Mouse (Mus musculus) midbrain, embryonic 12.5 days (tissue): Measurements from ENCODE around the gene Lpin3. TPM values are rescaled to one million over a fixed set of nuclear protein-coding genes. Genes with fewer than 3 reads are reported as not detected.

Experiments used
- ATAC-seq: fragments of 200-750 bp; cut with Nextera tagmentation; 2 replicates; pipeline ENCODE4 v1.8.0; 2017; ENCODE audit warnings: low read depth, moderate TSS enrichment, moderate library complexity; ENCODE audit not compliant: low FRiP score
- H3K27ac ChIP-seq: fragments of 300-500 bp; sonication (generic); replicated peaks from 2 replicates; pipeline ENCODE4 v1.5.1; 2016; ENCODE audit warnings: mild to moderate bottlenecking
- H3K27me3 ChIP-seq: fragments of 300-500 bp; sonication (generic); 2 replicates; pipeline ENCODE4 v1.6.1; 2016; ENCODE audit warnings: mild to moderate bottlenecking
- H3K36me3 ChIP-seq: fragments of 300-500 bp; sonication (generic); 2 replicates; pipeline ENCODE4 v1.6.1; 2016
- H3K4me1 ChIP-seq: fragments of 300-500 bp; sonication (generic); 2 replicates; pipeline ENCODE4 v1.6.1; 2016
- H3K4me2 ChIP-seq: fragments of 300-500 bp; sonication (generic); replicated peaks from 2 replicates; pipeline ENCODE4 v1.6.1; 2016; ENCODE audit warnings: mild to moderate bottlenecking, moderate library complexity
- H3K4me3 ChIP-seq: fragments of 300-500 bp; sonication (generic); 2 replicates; pipeline ENCODE4 v1.5.1; 2016; ENCODE audit warnings: mild to moderate bottlenecking
- H3K9ac ChIP-seq: fragments of 300-500 bp; sonication (generic); replicated peaks from 2 replicates; pipeline ENCODE4 v1.6.1; 2016; ENCODE audit warnings: mild to moderate bottlenecking, moderate library complexity
- H3K9me3 ChIP-seq: fragments of 300-500 bp; sonication (generic); 2 replicates; pipeline ENCODE4 v1.6.1; 2016; ENCODE audit warnings: mild to moderate bottlenecking
- WGBS: fragments of 180-500 bp; shearing (Covaris S2); methylation state at CpG from one replicate; pipeline ENCODE4 v1.1.7; 2016; 5-methylcytosine and 5-hydroxymethylcytosine counted together
- polyA plus RNA-seq: library from polyadenylated mRNA; unstranded; fragments of >200 nt; fragmentation: Nextera tagmentation; extraction: Ambion mirVana; gene quantifications from 2 replicates; pipeline ENCODE4 v1.2.1, GENCODE M21; 2016

Gene Lpin3
- polyA plus RNA-seq, 1 experiment from 2014 or later, result 0.32 TPM

GRCm38 (mm10) chr2:160942443-160942842 lies 62.0 kb downstream of the Lpin3 start:
- Histone ChIP-seq H3K4me1 (no peaks in the 10 kb centered on the region), H3K27me3 (no peaks in the 10 kb centered on the region), H3K4me3 (no peak overlapping the region), H3K9ac (no peak overlapping the region), H3K36me3 (peaks cover 10% of the 10 kb centered on the region), H3K4me2 (no peak overlapping the region), H3K9me3 (no peaks in the 10 kb centered on the region), H3K27ac (no peak overlapping the region)
- no peak for ATAC-seq
- 66% methylated on average over 3 of the region's 3 CpGs for WGBS

GRCm38 (mm10) chr2:160951595-160951994 lies 71.1 kb downstream of the Lpin3 start:
- H3K4me2 ChIP-seq, result no peak overlapping the region
- H3K4me3 ChIP-seq, result no peak overlapping the region
- no peak overlapping the region for H3K9ac ChIP-seq
- no peak overlapping the region for H3K27ac ChIP-seq
- no peaks in the 10 kb centered on the region for H3K27me3 ChIP-seq
- H3K9me3 ChIP-seq, result no peaks in the 10 kb centered on the region
- 86% methylated on average over 4 of the region's 4 CpGs for WGBS
- peaks cover 87% of the 10 kb centered on the region for H3K36me3 ChIP-seq
- ATAC-seq, result no peak
- no peaks in the 10 kb centered on the region for H3K4me1 ChIP-seq

- Histone ChIP-seq H3K9ac (no peak overlapping the region), H3K27me3 (no peaks in the 10 kb centered on the region), H3K9me3 (no peaks in the 10 kb centered on the region), H3K4me1 (no peaks in the 10 kb centered on the region), H3K4me3 (no peak overlapping the region), H3K36me3 (peaks cover 89% of the 10 kb centered on the region), H3K4me2 (no peak overlapping the region), H3K27ac (no peak overlapping the region)
- whole genome bisulfite sequencing, result 92% methylated on average over 7 of the region's 7 CpGs
- no peak for ATAC-seq
Observed at GRCm38 (mm10) chr2:160953131-160953873, 72.8 kb downstream of the Lpin3 start.

GRCm38 (mm10) chr2:160954541-160954940 lies 74.1 kb downstream of the Lpin3 start:
- Histone ChIP-seq H3K4me3 (no peak overlapping the region), H3K4me1 (no peaks in the 10 kb centered on the region), H3K36me3 (peaks cover 84% of the 10 kb centered on the region), H3K9me3 (no peaks in the 10 kb centered on the region), H3K27ac (no peak overlapping the region), H3K27me3 (no peaks in the 10 kb centered on the region), H3K4me2 (no peak overlapping the region), H3K9ac (no peak overlapping the region)
- WGBS, result 96% methylated on average over 3 of the region's 3 CpGs
- ATAC-seq, result no peak

- Histone ChIP-seq H3K4me3 (no peak overlapping the region), H3K27me3 (no peaks in the 10 kb centered on the region), H3K4me2 (no peak overlapping the region), H3K4me1 (no peaks in the 10 kb centered on the region), H3K36me3 (peaks cover 82% of the 10 kb centered on the region), H3K27ac (no peak overlapping the region), H3K9ac (no peak overlapping the region), H3K9me3 (no peaks in the 10 kb centered on the region)
- ATAC-seq, result no peak
- 77% methylated on average over 7 of the region's 7 CpGs for WGBS
Observed at GRCm38 (mm10) chr2:160955331-160955730, 74.9 kb downstream of the Lpin3 start.

Other genes with a start within 250 kb of the Lpin3 start
- gene Top1, start 234.8 kb upstream of the Lpin3 start, polyA plus RNA-seq, result 122 and 136 TPM in 2 replicates
- gene Plcg1, start 149.4 kb upstream of the Lpin3 start, polyA plus RNA-seq, result 108 and 110 TPM in 2 replicates
- gene Zhx3, start 7.7 kb upstream of the Lpin3 start, polyA plus RNA-seq, result 15.5 and 16.8 TPM in 2 replicates
- gene Emilin3, start 31.7 kb downstream of the Lpin3 start, polyA plus RNA-seq, result 6.5 and 6.8 TPM in 2 replicates
- gene Chd6, start 228.4 kb downstream of the Lpin3 start, polyA plus RNA-seq, result 42.8 and 47.8 TPM in 2 replicates